Mouse (Mus musculus) limb, embryonic 12.5 days (tissue): ENCODE results near the gene Cdk4. TPM values are rescaled to one million over a fixed set of nuclear protein-coding genes. Genes with fewer than 3 reads are reported as not detected.

Experiments
- ATAC-seq: fragments of 200-750 bp; cut with Nextera tagmentation; 2 replicates; pipeline ENCODE4 v1.8.0; 2017; ENCODE audit warnings: low read depth, moderate TSS enrichment; ENCODE audit not compliant: insufficient number of reproducible peaks, insufficient read depth, low FRiP score, low TSS enrichment
- H3K27ac ChIP-seq: fragments of 300-500 bp; sonication (generic); 2 replicates; pipeline ENCODE4 v1.5.1; 2016; ENCODE audit warnings: mild to moderate bottlenecking, moderate library complexity
- H3K27me3 ChIP-seq: fragments of 300-500 bp; sonication (generic); 2 replicates; pipeline ENCODE4 v1.6.1; 2016; ENCODE audit warnings: mild to moderate bottlenecking, moderate library complexity
- H3K36me3 ChIP-seq: fragments of 300-500 bp; sonication (generic); 2 replicates; pipeline ENCODE4 v1.6.1; 2016; ENCODE audit warnings: mild to moderate bottlenecking, moderate library complexity
- H3K4me1 ChIP-seq: fragments of 300-500 bp; sonication (generic); replicated peaks from 2 replicates; pipeline ENCODE4 v1.6.1; 2016
- H3K4me2 ChIP-seq: fragments of 300-500 bp; sonication (generic); 2 replicates; pipeline ENCODE4 v1.6.1; 2016; ENCODE audit warnings: mild to moderate bottlenecking, moderate library complexity
- H3K4me3 ChIP-seq: fragments of 300-500 bp; sonication (generic); replicated peaks from 2 replicates; pipeline ENCODE4 v1.5.1; 2016; ENCODE audit warnings: mild to moderate bottlenecking
- H3K9ac ChIP-seq: fragments of 300-500 bp; sonication (generic); replicated peaks from 2 replicates; pipeline ENCODE4 v1.6.1; 2016; ENCODE audit warnings: mild to moderate bottlenecking, moderate library complexity
- H3K9me3 ChIP-seq: fragments of 300-500 bp; sonication (generic); 2 replicates; pipeline ENCODE4 v1.6.1; 2016; ENCODE audit warnings: mild to moderate bottlenecking, moderate library complexity
- WGBS: fragments of 180-500 bp; shearing (Covaris S2); methylation state at CpG from one replicate; pipeline ENCODE4 v1.1.7; 2016; 5-methylcytosine and 5-hydroxymethylcytosine counted together
- polyA plus RNA-seq: library from polyadenylated mRNA; unstranded; fragments of >200 nt; fragmentation: Nextera tagmentation; extraction: Ambion mirVana; gene quantifications from 2 replicates; pipeline ENCODE4 v1.2.1, GENCODE M21; 2016

The Cdk4 gene
- polyA plus RNA-seq, 1 experiment from 2014 or later: 2,376 TPM

GRCm38 (mm10) chr10:127041774-127042338 lies 21.5 kb upstream of the Cdk4 start:
- peak overlapping the region; percentile 82 for H3K4me3 ChIP-seq
- H3K36me3 ChIP-seq: peaks cover 30% of the 10 kb centered on the region
- H3K27me3 ChIP-seq: peaks cover 19% of the 10 kb centered on the region
- peak overlapping the region; percentile 72 for H3K9ac ChIP-seq
- peaks cover 12% of the 10 kb centered on the region for H3K4me1 ChIP-seq
- H3K27ac ChIP-seq: peak overlapping the region; percentile 64
- peak; percentile 82 for ATAC-seq
- H3K4me2 ChIP-seq: peak overlapping the region; percentile 97
- under 1% methylated on average over 44 of the region's 44 CpGs for WGBS
- no peaks in the 10 kb centered on the region for H3K9me3 ChIP-seq

- Histone ChIP-seq H3K27ac (peak overlapping the region; percentile 64), H3K9me3 (no peaks in the 10 kb centered on the region), H3K4me1 (peaks cover 12% of the 10 kb centered on the region), H3K36me3 (peaks cover 30% of the 10 kb centered on the region), H3K4me2 (peak overlapping the region; percentile 97), H3K27me3 (peaks cover 26% of the 10 kb centered on the region), H3K4me3 (peak overlapping the region; percentile 82), H3K9ac (peak overlapping the region; percentile 72)
- no peak for ATAC-seq
- whole genome bisulfite sequencing: 21% methylated on average over 5 of the region's 5 CpGs
Measured at GRCm38 (mm10) chr10:127042468-127043115, 20.7 kb upstream of the Cdk4 start.

GRCm38 (mm10) chr10:127043187-127043586 lies 20.1 kb upstream of the Cdk4 start:
- no peaks in the 10 kb centered on the region for H3K9me3 ChIP-seq
- no peak for ATAC-seq
- H3K27ac ChIP-seq: no peak overlapping the region
- H3K27me3 ChIP-seq: peaks cover 32% of the 10 kb centered on the region
- peak overlapping the region; percentile 97; the same call in 1 of the 2 replicates for H3K4me2 ChIP-seq
- peaks cover 12% of the 10 kb centered on the region for H3K4me1 ChIP-seq
- WGBS: 89% methylated on average over 6 of the region's 6 CpGs
- no peak overlapping the region for H3K9ac ChIP-seq
- H3K4me3 ChIP-seq: no peak overlapping the region; the same call in 1 of the 2 replicates
- H3K36me3 ChIP-seq: peaks cover 30% of the 10 kb centered on the region

- H3K9ac ChIP-seq: no peak within 1 kb of the TSS
- H3K27ac ChIP-seq: no peak within 1 kb of the TSS
- no peaks in the 10 kb centered on the region for H3K9me3 ChIP-seq
- peaks cover 25% of the 10 kb centered on the region for H3K4me1 ChIP-seq
- no peak for ATAC-seq
- peak within 1 kb of the TSS; percentile 19; the same call in 1 of the 2 replicates for H3K4me3 ChIP-seq
- 28% methylated on average over 5 of the region's 5 CpGs for WGBS
- peaks cover 30% of the 10 kb centered on the region for H3K36me3 ChIP-seq
- H3K27me3 ChIP-seq: peaks cover 63% of the 10 kb centered on the region
- peak within 1 kb of the TSS; percentile 35 for H3K4me2 ChIP-seq
Measured at GRCm38 (mm10) chr10:127047954-127048353, 15.4 kb upstream of the Cdk4 start, which contains the start of gene Cyp27b1. TSS of gene Cyp27b1 (plus strand) at chr10:127048250.

- Histone ChIP-seq H3K4me3 (peak overlapping the region; percentile 19; the same call in 1 of the 2 replicates), H3K9me3 (no peaks in the 10 kb centered on the region), H3K27me3 (peaks cover 67% of the 10 kb centered on the region), H3K27ac (no peak overlapping the region), H3K4me2 (peak overlapping the region; percentile 35), H3K4me1 (peaks cover 24% of the 10 kb centered on the region), H3K9ac (no peak overlapping the region), H3K36me3 (peaks cover 23% of the 10 kb centered on the region)
- ATAC-seq: no peak
- WGBS: 6% methylated on average over 35 of the region's 35 CpGs
Measured at GRCm38 (mm10) chr10:127048608-127049394, 14.5 kb upstream of the Cdk4 start.

- ATAC-seq: no peak
- no peak overlapping the region for H3K27ac ChIP-seq
- H3K36me3 ChIP-seq: peaks cover 19% of the 10 kb centered on the region
- peaks cover 24% of the 10 kb centered on the region for H3K4me1 ChIP-seq
- WGBS: 3% methylated on average over 29 of the region's 29 CpGs
- peaks cover 70% of the 10 kb centered on the region for H3K27me3 ChIP-seq
- peak overlapping the region; percentile 19; the same call in 1 of the 2 replicates for H3K4me3 ChIP-seq
- peak overlapping the region; percentile 35 for H3K4me2 ChIP-seq
- no peak overlapping the region for H3K9ac ChIP-seq
- H3K9me3 ChIP-seq: no peaks in the 10 kb centered on the region
Measured at GRCm38 (mm10) chr10:127049395-127050118, 13.8 kb upstream of the Cdk4 start.

GRCm38 (mm10) chr10:127050119-127050474 lies 13.2 kb upstream of the Cdk4 start:
- Histone ChIP-seq H3K9me3 (no peaks in the 10 kb centered on the region), H3K4me2 (no peak overlapping the region), H3K27ac (no peak overlapping the region), H3K4me1 (peaks cover 24% of the 10 kb centered on the region), H3K27me3 (peaks cover 72% of the 10 kb centered on the region), H3K9ac (no peak overlapping the region), H3K36me3 (peaks cover 18% of the 10 kb centered on the region), H3K4me3 (no peak overlapping the region)
- no peak for ATAC-seq
- 20% methylated on average over 10 of the region's 10 CpGs for WGBS

- H3K27ac ChIP-seq: no peak overlapping the region
- H3K9me3 ChIP-seq: no peaks in the 10 kb centered on the region
- peaks cover 30% of the 10 kb centered on the region for H3K36me3 ChIP-seq
- no peak overlapping the region for H3K4me3 ChIP-seq
- H3K9ac ChIP-seq: no peak overlapping the region
- H3K4me2 ChIP-seq: no peak overlapping the region
- no peak for ATAC-seq
- peaks cover 63% of the 10 kb centered on the region for H3K27me3 ChIP-seq
- peaks cover 26% of the 10 kb centered on the region for H3K4me1 ChIP-seq
- WGBS: 54% methylated on average over 4 of the region's 4 CpGs
Measured at GRCm38 (mm10) chr10:127054646-127055045, 8.7 kb upstream of the Cdk4 start.

- Histone ChIP-seq H3K4me1 (peaks cover 24% of the 10 kb centered on the region), H3K4me3 (no peak overlapping the region), H3K36me3 (peaks cover 30% of the 10 kb centered on the region), H3K27ac (no peak overlapping the region), H3K4me2 (no peak overlapping the region), H3K27me3 (peaks cover 63% of the 10 kb centered on the region), H3K9me3 (no peaks in the 10 kb centered on the region), H3K9ac (no peak overlapping the region)
- no peak for ATAC-seq
- 84% methylated on average over 8 of the region's 8 CpGs for WGBS
Measured at GRCm38 (mm10) chr10:127055406-127055805, 7.9 kb upstream of the Cdk4 start.

GRCm38 (mm10) chr10:127056490-127056889 lies 6.8 kb upstream of the Cdk4 start:
- Histone ChIP-seq H3K27ac (no peak overlapping the region), H3K4me2 (no peak overlapping the region), H3K9me3 (no peaks in the 10 kb centered on the region), H3K36me3 (peaks cover 30% of the 10 kb centered on the region), H3K27me3 (peaks cover 63% of the 10 kb centered on the region), H3K9ac (no peak overlapping the region), H3K4me1 (peaks cover 19% of the 10 kb centered on the region), H3K4me3 (no peak overlapping the region)
- 89% methylated on average over 20 of the region's 20 CpGs for WGBS
- no peak for ATAC-seq
